Mouse (Mus musculus): Measurements from ENCODE around the gene Mcf2l. TPM values are rescaled to one million over a fixed set of nuclear protein-coding genes. Genes with fewer than 3 reads are reported as not detected.

The Mcf2l gene
- total RNA-seq, 1 experiment from 2014 or later: 26.9 TPM

GRCm38 (mm10) chr8:12994468-12994867 is 120.9 kb downstream of the Mcf2l start:
- DNase-seq: no peak

- DNase-seq: no peak
Observed at GRCm38 (mm10) chr8:12995481-12995880, 121.9 kb downstream of the Mcf2l start.

GRCm38 (mm10) chr8:12996831-12997275 is 123.2 kb downstream of the Mcf2l start:
- DNase-seq: no peak

DNA sequence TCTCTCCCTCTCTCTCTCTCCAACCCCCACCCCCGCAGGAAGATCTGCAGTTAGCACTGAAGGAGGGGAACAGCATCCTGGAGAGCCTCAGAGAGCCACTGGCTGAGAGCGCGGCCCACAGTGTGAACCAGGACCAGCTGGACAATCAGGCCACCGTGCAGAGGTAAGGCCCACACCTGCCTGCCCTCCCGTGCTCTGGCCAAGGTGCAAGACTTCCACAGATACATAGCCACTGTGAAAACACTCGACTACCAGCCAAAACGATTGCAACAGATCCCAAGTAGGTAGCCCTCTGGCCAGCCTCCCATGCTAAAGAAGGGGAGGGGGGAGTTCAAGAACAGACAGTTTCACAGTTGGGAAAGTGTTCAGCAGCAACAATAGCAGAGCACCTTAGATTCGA is 124.7 kb downstream of the Mcf2l start:
- no peak for DNase-seq

- DNase-seq: no peak
Observed at GRCm38 (mm10) chr8:12999793-13000192, 126.2 kb downstream of the Mcf2l start.

- DNase-seq: no peak
Observed at GRCm38 (mm10) chr8:13007458-13007857, 133.9 kb downstream of the Mcf2l start.

- no peak for DNase-seq
Observed at GRCm38 (mm10) chr8:13010313-13010712, 136.7 kb downstream of the Mcf2l start.

DNA sequence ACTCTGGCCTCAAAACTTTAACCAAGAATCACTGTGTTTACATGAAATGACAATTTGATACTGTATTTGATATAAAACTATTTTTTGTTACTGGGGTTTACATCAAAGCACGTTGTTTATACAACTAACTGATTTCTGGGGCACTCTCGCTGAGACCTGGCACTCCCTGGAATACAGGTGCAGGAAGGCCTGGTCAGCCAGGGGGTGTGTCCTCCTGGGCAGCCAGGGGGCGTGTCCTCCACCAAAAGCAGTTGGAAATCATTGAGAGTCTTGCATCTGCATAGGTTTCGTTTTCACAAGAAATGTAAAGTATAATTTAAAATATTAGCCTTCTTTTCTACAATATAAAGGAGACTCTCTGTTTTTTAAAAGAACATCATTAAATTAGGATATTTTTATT is 146.0 kb downstream of the Mcf2l start:
- no peak for DNase-seq

GRCm38 (mm10) chr8:13021830-13022229 is 148.2 kb downstream of the Mcf2l start:
- no peak for DNase-seq

DNA sequence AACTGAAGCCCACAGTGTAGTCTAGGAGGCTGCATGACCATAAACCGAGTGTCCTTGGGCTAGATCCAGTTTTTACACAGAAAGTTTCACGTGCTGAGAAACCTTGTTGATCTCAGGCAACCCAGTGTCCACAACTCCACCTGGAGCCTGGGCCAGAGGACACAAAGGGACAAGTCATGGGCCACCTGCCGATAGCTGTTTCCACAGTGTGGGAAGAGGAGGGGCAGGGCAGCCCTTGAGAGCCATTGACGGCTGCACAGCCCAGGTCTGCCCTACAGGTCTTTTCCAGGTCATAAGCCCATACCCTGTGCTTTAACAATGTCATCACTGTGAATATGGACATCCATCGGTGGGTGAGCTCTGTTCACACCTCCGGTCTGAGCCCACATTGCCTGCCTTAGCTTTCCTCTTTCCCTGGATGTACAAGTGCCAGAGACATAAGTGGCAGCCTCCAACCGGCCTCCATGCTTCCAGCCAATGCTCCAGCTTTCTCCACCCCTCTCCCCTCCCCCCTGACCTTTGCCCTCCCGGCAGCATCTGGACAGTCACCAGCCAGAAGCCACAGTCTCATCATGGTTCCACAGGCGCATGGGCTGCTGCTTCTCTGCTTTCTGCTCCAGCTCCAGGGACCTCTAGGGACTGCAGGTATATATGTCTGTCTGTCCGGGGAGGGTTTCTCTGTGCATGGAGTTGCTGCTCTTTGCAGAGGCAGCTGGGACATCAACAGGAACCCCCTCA is 152.1 kb downstream of the Mcf2l start, which contains the start of gene F7:
Gene F7 (plus strand): TSS at position 548 of the 738 bp plus-strand sequence.
- DNase-seq: no peak

- DNase-seq: no peak
Observed at GRCm38 (mm10) chr8:13027615-13028014, 154.0 kb downstream of the Mcf2l start.

DNA sequence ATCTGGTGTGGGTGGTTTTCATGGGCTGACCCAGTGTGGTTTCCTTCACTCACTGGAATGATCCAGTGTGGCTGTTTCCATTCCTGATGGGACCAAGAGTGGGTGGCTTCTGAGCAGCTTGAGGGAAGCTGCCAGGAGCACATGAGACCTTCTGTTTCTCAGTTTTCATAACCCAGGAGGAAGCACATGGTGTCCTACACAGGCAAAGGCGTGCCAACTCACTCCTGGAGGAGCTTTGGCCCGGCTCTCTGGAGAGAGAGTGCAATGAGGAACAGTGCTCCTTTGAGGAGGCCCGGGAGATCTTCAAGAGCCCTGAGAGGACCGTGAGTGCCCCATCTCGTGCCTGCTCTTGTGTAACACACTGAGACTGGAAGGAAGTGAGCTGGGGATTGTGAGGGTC is 154.9 kb downstream of the Mcf2l start:
- DNase-seq: no peak

- DNase-seq: no peak
Observed at GRCm38 (mm10) chr8:13036346-13036812, 162.8 kb downstream of the Mcf2l start.

GRCm38 (mm10) chr8:13037015-13037414 is 163.4 kb downstream of the Mcf2l start, which contains the start of gene F10:
Gene F10 (plus strand): TSS chr8:13037308.
- no peak for DNase-seq

DNA sequence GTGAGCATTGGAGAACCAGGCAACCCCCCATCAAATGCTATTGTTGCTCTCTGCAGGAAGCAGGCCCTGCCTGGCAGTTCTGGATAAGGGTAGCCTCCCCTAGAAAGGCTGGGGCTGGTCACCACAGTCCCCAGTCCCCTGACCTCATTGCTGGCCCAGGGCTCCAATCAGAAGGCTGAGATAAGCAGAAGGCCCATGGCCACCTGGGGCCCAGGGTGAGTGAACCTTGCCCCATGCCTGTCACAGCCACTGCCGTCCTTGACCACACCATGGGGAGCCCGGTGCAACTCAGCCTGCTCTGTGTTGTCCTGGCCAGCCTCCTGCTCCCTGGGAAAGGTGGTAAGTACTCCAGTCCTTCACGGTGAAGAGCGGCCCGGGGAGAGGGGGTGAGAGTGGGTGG is 164.0 kb downstream of the Mcf2l start:
- no peak for DNase-seq

DNA sequence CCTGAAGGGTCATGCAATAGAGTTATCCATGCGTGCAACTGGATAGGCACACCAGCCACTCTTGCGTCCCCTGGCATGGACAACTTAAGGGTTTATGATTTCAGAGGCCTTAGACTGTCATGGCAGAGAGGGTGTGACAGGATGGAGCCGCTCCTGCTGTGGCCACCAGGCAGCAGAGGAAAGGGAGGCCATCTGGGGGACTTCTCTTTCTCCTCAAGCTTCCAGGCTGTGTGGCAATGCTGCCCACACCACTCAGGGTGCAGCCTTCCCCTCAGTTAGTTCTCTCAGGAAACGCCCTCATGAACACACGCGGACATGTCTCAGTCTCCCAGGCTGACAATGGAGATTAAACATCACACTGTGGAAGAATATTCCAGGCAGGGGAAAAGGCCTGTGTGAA is 165.4 kb downstream of the Mcf2l start:
- no peak for DNase-seq

GRCm38 (mm10) chr8:13041459-13041858 is 167.9 kb downstream of the Mcf2l start:
- no peak for DNase-seq

DNA sequence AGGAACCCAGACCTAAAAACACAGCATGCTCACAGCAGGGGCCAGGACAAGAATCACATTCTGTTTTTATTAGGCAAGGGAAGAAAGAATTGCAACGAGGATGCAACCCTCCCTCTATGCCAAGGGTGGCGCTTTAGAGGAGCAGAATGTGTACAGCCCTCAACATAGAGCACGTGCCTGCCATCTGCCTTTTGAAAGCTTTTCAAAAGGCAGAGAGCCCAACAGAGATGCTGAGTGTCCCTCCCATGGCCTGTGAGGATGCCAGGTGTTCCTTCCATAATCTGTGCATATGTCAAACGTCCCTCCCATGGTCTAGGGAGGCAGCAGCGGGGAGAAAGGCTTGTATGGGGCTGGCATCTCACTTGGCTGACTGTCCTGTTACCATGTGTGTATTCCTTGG is 174.0 kb downstream of the Mcf2l start:
- no peak for DNase-seq

- DNase-seq: no peak
Observed at GRCm38 (mm10) chr8:13050550-13050949, 176.9 kb downstream of the Mcf2l start.

DNA sequence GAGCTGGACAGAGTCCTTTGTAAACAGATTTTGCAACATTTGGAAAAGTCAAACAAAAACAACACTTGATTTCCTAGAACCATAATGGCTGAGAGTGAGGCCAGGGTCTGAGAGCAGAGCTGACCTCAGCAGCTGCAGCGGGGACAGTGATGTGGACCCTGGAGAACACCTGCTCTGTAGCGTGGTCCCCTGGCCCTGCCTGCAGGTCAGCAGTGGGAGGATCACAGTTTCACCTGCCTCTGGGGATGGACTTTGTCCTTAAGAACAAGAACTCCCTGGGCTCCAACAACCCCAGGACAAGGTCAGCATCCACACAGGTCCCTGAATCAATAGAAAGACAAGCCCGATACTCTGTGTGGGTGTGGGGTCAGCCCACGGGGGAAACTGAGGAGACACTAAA is 183.7 kb downstream of the Mcf2l start:
- no peak for DNase-seq

- DNase-seq: no peak
Observed at GRCm38 (mm10) chr8:13060441-13061150, 187.0 kb downstream of the Mcf2l start, which contains the start of gene Proz. Gene Proz (plus strand): TSS chr8:13060914.

DNA sequence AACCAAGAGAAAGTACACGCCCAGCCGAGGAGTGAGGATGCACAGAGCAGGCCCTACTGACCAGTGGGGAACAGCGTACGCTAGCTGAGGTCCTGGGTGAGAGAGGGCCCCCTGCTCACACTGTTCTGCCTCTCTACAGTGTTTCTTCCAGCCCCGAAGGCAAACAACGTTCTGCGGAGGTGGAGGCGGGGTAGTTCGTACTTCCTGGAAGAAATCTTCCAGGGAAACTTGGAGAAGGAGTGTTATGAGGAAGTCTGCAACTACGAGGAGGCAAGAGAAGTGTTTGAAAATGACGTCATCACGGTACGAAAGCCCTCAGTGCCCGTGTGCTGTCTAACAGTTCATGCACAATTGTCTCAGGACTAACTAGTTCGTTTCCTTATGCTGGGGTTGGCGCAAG is 189.5 kb downstream of the Mcf2l start:
- DNase-seq: no peak
